Mouse (Mus musculus) bone marrow, adult 2 months (tissue): ENCODE data around the gene Tmem115.

Source experiments
- CTCF ChIP-seq: fragments of 200-500 bp; IDR thresholded peaks from 2 replicates; pipeline ENCODE4 v1.5.1; 2011; ENCODE audit warnings: low read length, control low read depth; ENCODE audit not compliant: control insufficient read depth, insufficient read depth
- POLR2A ChIP-seq: fragments of 200-500 bp; IDR thresholded peaks from 2 replicates; pipeline ENCODE4 v1.6.1; 2011; ENCODE audit warnings: low read depth, mild to moderate bottlenecking, control low read depth, low read length, borderline replicate concordance; ENCODE audit not compliant: control insufficient read depth

GRCm38 (mm10) chr9:107579023-107579900 lies 45.5 kb downstream of the Tmem115 start:
- TF ChIP-seq CTCF (no peak), POLR2A (no peak)
